Mouse (Mus musculus): ENCODE data around the gene Tmprss2.

Gene Tmprss2

DNA sequence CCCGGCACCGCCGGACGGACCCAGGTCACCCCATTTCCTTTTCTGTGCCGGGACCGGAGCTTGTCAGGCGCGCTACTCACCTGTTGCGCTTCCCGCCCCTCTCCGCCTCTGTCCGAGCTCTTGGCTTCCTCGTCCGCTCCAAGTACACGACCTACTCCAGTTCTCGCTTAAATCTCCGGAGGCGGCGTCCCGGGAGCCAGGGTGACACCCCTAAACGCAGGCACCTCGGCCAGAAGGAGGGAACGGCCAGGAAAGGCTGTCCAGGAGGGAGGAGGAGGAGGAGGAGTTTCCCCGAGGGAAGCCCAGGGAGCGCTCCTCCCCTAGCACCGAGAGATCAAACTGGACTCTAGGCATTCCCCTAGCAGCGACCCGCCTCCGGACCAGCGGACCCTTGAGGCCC, at the start of gene Tmprss2:
Gene Tmprss2, minus strand, starts transcription at position 257 of the 400 bp plus-strand sequence.
- DNase-seq (ENCODE audit: inconsistent ontology term) = peak; percentile 51

DNA sequence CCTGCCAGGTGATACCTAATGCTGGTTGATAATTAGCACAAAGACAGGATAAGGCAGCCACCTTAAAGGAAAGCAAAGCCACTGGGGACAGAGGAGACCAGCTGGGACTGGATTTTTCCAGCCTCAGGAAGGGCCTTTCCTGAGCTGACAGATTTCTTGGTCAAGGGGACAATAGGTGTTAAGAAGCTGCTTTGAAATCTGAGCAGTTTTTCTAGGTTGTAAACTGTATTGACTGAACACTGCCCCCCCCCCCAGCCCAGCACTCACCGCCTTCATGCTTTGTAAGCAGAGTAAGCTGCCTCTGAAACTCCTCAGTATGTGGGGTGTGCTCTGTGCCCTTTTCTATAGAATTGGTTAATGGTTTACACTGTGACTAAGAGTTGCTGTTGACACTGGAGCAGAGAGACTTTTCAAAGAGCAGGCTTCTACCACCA, 48.2 kb upstream of the Tmprss2 start:
- DNase-seq (ENCODE audit: inconsistent ontology term) = no peak

DNA sequence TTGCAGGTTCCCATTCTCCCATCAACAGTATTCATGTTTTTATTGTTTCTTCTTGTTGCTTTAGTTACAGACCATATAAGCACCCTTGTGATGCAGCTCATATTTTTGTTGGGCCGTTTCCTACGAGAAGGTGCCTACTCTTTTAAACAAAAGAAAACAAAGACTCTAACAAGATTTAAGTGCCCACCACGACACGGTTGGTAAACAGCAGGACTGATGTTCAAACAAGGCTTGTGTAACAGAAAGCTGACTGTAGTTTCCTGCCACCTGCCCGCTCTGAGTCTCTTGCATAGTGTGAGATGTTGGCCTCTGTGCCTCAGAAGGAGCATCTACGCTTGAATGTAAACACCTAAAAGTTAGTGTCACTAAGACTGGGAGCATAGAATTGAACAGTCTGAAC, 47.5 kb upstream of the Tmprss2 start:
- no peak for DNase-seq (ENCODE audit: inconsistent ontology term)

DNA sequence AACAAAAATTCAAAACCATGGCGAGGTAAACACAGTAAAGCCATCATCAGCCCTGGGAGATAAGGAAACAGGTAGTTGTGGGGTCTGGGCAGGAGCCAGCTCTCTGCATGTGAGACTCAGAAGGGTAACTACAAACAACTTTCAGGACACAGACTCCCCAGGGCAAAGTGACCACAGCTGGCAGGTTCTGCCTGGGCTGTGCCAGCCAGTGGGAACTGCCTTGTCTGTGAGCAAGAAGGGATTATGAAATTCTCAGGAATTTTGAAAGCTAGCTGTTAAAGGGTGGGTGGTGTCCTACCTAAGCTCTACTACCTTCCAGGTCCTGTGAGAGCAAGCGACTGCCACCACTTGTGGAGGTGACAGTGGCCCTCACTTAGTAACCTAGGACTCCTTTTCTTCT, 44.8 kb upstream of the Tmprss2 start:
- no peak for DNase-seq (ENCODE audit: inconsistent ontology term)

DNA sequence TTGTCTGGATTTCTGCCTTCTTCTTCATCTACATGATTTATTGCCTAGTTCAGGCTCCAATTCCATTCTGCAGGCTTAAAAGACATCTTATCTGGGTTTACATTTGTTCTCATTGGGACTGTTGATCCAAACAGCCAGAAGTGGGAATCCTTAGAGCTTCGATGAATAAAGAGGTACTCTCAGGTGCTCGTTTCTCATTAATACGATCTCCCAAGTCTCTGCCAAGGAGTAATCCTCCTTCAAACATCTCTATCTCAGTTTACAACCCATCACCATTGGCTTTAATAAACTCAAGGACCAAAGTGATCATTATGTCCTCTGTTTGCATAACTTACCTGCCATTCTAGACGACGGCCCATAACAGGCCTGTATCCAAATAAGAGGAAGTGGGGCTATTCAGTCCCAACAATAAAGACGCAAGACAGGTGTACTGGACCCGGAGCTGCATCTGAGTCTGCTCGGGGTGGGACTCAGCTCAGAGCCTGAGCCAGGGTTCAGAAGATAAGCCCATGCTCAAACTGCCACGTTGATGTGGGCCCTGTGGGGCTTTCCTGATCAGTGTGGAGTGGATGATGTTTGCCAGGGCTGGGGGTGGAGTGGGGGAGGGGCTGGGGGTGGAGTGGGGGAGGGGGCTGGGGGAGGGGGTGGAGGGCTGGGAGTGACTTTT, 38.7 kb upstream of the Tmprss2 start:
- no peak for DNase-seq (ENCODE audit: inconsistent ontology term)

DNA sequence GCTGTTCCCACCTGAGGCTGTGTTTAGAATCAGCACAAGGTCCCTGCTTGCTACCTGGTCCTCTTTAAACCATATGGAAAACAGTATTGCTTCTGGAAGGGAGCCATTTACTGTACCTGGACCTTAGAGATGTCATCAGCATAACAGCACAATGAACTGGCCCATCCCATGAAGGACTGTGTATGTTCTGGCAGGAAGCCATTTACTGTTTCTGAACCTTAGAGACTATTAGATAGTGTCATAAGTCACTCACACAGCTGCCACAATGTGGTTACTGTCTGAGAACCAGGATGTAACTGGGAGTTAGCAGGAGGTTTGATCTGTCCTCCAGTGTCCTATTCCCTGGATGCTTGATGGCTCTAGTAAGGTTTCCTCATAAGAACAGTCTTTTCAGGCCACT, 33.7 kb upstream of the Tmprss2 start:
- no peak for DNase-seq (ENCODE audit: inconsistent ontology term)

DNA sequence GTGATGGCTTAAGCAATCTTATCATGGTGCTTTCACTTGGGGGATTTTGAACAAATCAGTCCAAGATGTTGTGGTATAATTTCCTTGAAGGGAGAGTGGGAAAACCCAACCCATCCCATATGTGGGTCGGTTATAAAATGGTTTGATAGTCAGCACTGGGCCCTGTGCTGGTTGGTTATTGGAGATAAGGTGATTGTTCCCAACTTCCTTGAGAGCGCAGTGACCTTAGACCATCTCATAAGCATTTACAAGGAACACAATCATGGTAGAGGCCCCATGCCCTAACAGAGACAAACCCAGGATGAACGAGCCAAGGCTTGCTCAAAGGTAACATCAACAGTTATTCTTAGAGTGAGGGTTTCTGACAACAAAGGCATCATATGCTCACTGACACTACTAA, 28.6 kb upstream of the Tmprss2 start:
- no peak for DNase-seq (ENCODE audit: inconsistent ontology term)

DNA sequence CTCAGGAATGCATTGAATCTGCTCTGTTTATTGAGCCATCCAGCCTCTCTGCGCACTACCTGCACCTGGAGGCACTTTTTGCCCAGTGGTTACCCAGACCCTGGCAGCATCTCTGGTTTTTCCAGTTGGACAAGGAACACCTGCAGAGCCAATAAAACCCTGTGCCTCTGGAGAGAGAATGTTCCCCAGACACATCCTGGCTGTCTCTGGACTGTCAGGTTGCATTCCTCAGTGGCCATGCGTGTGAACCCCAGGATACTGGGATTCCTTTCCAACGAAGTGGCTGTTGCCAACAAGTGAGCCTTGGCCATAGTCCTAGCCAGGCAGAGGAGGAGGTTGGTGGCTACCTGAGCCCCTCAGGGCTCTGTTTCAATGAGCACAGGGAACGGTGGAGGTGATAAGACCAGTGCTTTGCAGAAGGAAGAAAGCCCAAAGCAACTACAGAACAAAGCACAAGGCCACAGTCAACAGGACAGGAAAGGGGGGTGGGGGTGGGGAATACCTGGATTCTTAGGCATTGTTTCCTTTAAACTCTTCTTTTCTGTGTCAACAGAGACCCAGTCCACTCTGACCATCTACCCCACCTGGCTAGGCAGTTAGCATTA, 22.0 kb upstream of the Tmprss2 start:
- DNase-seq (ENCODE audit: inconsistent ontology term) = no peak

DNA sequence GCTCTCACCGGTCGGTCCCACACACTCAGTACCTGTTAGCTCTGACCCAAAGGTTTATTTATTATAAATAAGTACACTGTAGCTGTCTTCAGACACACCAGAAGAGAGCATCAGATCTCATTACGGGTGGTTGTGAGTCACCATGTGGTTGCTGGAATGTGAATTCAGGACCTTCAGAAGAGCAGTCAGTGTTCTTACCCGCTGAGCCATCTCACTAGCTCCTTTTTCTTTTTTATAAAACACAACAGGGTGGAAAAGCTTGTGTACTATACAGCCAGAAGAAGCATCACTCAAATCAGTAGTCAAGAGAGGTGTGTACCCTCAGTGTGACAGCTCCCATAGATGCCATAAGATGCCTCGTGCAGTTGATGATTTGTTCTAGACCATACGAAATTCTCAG, 12.2 kb upstream of the Tmprss2 start:
- DNase-seq (ENCODE audit: inconsistent ontology term) = peak; percentile 71

DNA sequence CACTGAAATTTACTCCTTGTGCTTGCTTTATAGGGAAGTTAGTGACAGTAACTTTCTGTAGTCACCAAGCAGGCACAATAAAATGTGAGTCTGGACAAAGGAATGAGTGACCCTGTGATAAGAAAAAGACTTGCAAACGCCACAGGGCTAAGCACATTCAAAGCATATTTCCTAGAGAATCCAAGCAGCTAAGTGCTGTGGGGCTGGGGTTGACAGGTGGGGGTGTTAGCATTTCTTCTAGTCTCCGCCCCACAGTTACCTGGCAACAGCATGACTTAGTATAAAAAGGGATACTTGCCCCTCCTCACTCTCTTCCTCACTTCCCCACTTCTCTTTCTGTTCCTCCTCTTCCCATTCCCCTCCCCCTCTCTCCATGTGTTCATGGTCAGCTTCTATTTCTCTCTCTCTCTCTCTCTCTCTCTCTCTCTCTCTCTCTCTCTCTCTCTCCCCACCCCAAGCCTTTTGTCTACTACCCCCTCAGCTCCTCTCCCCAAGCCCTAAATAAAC, 11.4 kb upstream of the Tmprss2 start:
- no peak for DNase-seq (ENCODE audit: inconsistent ontology term)

DNA sequence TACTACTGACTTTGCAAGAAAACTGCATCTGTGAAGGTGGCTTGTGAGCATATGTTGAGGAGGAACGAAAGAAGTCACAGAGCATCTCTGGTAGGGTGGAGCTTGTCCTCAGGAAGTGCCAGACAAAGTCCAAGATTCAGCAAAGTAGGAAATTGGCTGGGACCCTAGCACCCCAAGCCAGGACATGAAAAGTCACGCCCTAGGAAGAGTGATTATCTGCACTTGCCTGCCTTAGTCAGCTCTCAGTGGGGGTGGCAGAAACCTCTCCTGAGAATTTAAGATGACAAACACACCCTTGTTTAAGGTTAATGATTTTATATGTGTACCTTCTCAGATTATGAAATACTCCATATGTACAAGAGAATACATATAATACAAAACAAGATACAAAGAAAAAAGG, 7.3 kb upstream of the Tmprss2 start:
- no peak for DNase-seq (ENCODE audit: inconsistent ontology term)

DNA sequence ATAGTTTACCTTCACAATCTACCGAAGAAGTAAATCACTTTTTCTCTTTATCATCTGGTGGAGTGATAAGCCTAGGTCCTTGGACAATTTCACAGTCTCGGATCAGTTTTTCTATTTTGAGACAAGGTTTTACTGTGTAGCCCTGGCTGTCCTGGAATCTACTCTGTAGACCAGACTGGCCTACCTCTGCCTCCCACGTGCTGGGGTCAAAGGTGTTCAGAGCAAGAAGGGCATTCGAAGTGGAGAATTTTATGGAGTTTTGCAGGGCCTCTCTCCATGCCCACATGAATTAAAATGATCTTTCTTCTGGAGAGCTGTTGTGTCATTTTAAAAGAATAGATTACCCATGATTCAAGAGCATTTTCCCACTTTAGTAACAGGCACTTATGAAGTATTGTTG, 1.0 kb upstream of the Tmprss2 start:
- DNase-seq (ENCODE audit: inconsistent ontology term) = no peak

DNA sequence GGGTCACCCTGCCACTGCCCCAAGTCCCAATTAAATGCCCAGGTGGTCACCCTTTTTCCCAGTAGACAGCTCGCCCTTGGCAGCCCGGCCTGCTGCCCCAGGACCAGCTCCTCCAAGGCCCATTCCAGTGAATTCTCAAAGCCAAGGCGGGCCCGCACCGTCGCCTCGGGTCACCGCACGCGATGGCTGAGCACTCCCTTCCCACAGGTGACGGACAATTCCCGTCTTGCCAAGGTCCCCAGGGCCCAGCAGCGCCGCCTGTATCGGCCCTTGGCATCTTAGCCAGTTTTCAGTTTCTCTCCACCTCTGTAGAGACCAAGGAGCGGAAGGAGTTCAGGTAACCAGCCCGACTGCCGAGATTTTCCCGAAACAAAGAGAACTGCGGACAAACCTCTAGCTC, 749 bp downstream of the Tmprss2 start:
- no peak for DNase-seq (ENCODE audit: inconsistent ontology term)

DNA sequence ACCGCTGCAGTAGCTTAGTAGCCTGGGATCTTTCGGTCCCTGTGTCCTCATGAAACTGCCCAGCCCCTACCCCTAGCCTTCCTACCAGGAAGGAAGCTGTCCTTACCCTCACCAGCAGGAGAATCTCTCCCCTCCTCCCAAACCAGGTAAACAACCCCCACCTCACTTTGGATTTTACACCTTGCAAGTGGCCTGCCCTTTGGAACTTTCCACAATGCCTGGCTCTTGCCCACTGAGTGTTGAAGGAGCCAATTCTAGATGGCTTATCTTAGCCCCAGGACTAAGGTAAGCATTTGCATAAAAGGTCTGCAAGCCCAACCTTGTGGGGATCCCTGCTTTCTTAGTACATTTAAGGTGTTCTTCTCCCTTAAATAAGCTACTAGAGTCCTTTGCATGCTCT, 1.3 kb downstream of the Tmprss2 start:
- no peak for DNase-seq (ENCODE audit: inconsistent ontology term)

DNA sequence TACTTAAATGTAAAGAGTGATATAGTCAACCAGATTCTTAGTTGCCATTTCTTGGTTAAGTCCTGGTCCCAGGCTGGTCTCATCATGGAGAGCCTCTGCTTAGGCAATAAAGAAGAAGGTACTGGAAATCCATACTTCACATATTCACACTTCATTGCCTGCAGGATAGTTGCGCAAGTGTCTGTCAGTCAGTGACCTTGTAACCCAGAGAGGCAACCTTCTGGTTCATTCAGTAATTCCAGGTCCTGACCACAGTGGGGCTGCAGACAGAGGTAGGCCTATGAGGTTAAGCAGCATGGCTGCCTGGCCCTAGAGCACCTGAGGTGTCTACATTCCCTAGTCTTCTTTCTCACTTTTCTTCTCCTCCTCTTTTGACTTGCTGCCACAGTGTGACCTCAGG, 3.0 kb downstream of the Tmprss2 start:
- DNase-seq (ENCODE audit: inconsistent ontology term) = no peak

DNA sequence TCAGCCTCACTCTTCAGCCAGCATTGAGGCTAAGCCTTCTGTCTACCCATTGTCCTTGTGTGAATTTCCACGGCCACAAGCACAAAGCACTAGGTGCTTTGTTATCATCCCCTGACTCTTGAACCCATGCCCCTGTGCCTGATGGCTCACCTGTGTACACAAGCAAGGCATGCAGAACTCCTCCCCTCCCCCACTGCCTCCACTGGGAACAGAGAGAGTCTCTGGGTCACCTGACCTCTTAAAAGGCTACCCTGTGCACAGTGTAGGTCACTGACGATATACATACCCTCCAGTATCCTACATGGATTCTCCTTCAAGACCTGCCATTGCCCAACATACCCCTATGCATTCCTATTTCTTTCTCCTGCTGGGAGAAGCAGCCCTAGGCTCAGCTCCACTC, 4.2 kb downstream of the Tmprss2 start:
- no peak for DNase-seq (ENCODE audit: inconsistent ontology term)

DNA sequence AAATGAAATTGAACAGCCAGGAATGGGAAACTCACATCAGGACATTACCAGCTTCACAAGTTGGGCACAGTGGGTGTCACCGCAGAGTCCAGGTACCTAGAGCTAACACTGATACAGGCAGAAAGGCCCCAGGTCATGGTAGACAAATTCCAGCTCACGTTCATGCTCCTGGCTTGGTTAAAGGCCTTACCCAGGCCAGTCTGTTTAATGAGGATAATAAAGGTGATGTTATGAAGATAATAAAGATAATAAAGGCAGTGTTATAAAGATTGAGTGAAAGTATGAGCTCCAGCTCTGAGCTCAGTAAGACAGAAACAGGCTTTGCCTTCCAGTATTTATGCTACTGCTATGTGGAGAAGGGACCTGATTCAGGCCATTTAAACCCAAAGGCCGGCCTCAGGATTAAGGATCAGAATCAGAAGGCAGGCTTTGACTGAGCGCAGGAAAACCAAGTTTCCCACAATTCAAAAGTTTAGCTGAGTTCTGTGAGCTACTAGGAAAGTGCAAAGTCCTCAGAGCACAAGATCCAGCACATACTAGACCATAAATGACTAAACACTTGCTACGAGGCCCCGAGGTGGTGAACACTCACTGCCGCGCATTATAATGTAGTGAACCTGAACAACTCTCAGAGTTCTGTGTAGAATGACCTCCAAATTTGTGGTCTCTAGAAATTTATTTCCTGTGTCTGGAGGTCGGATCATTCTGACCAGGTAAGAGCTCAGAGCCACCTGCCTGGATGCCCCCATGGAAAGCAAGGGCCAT, 4.9 kb downstream of the Tmprss2 start:
- no peak for DNase-seq (ENCODE audit: inconsistent ontology term)

DNA sequence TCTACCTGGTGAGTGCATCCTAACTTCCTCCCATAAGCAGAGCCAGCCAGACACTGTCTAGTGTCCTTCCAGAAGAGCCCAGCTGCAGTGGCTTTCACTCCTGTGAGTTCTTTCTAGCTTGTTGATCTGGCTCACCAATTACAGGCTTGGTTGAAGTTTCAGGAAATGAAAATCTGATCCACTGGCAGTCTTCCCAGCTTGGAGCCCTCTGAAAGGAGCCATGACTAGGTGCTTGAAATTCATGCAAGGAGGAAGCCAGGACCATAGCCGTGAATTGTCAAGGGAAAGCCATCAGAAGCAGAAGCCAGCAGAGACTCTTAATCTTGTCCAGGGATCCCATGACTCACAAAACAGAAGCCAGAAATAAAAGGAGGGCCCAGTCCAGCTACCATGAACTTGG, 8.7 kb downstream of the Tmprss2 start:
- peak; percentile 89 for DNase-seq (ENCODE audit: inconsistent ontology term)

DNA sequence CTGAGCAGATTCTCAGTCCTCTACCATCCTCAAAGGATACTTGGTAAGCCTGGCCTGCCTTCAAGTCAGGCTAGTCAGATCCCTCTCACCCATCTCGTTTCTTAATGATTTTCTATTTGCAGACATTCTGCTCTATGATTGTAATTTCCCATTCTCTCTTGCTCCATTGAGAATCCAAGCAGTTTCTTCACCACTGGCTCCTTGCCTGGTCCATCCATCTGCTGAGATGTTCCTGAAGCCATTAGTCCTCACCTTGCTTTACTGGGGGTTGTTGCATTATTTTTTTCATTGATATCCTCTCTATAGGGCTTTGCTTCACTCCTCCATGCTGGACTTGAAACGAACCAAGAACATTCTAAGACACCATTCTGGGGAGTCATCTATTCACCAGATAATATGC, 10.4 kb downstream of the Tmprss2 start:
- no peak for DNase-seq (ENCODE audit: inconsistent ontology term)

DNA sequence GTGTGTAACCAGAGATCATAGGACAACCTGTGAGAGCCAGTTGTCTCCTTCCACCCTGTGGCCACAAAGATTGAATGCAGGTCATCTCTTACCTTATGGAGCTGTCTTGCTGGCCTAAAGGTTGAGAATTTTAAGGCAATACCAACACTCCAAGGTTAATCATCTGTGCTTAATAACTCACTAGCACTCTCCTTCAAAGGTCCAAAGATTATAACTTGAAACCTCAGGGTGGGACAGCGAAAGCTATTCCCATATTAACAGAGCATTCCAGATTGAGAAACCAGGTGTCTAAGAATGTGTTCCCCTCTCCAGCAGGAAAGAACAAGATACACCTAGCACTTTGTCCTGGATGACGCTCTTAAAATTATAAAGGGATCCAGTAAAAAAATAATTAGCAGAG, 12.9 kb downstream of the Tmprss2 start:
- no peak for DNase-seq (ENCODE audit: inconsistent ontology term)

DNA sequence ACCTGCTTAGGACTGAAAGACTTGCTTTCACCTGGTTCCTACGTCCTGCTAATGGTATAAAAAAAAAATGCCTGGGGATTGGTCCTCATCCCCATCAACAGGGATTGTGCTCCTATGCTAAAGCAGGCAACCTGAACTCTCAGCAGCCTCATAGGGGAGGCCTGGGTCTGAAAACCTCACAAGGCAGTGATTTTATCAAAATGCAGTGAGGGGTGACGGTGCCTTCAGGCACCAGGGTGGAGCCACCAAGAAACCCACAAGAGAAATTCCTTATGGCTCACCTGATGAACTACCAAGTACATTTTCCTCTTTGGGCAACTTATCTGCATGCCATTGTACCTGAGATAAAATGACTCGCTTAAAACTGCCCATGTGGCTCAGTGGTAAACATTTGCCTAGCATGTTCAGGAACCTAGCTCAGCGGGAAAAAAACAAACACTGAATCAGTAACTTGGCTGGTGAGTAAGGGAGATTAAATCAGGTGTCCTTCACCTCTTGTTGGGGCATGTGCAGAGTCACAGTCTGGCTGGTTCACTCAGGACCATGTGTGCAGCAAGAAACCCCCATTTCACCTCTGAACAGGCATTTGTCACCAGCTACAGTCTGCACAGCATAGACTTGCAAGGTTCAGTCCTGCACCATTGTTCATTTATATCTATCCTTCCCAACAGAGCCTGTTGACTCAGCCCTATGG, 17.0 kb downstream of the Tmprss2 start:
- DNase-seq (ENCODE audit: inconsistent ontology term) = peak; percentile 10

DNA sequence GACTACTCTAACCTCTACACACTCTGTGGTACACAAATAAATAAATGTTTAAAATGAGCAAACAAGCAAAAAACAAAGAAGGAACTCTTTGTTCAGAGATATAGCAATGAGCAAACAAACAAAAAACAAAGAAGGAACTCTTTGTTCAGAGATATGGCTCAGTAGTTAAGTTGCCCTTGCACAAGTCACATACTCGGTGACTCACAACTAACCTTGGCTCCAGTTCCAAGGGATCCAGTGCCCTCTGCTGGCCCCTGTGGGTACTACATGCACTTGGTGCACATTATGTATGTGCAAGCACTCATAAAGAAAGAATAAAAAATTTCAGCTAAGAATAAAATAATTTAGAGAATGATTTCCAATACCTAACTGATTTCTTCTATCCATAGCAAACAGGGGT, 17.9 kb downstream of the Tmprss2 start:
- DNase-seq (ENCODE audit: inconsistent ontology term) = peak; percentile 79
